In the genomic region with DNA sequence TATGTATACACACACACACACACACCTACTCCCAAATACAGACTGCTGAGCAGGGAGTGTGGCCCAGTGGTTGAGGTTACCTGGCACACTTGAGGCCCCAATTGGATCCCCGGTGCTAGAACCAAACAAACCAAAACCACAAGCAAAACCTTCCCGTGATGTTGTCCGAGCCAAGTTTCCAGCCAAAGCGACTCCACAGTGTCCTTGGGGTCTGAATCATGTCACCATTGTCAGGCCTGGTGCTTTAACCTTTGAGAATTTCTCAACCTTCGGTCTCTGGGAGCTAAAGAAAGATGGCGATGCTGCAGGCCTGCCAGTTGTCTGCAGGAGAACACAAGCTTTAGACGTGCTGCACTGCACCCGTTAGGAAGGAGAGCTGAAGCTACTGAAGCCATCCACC, we compare ENCODE assay signal across 22 mouse cellular contexts.
"Had no signal": no experiment of that assay in that cellular context is flagged by ENCODE, and none has a peak within 500 bp of the region (broad histone marks: within the 10 kb centered on the region; RNA-seq: fewer than 3 reads in every experiment).

No protein-coding gene starts in this region.

- H3K4me3 ChIP-seq: gastrocnemius, adult 2 months; heart, embryonic 10.5 days; heart, embryonic 12.5 days; hindbrain, embryonic 13.5 days; hindbrain, embryonic 15.5 days; kidney, embryonic 15.5 days; limb, embryonic 13.5 days; limb, embryonic 15.5 days; liver, embryonic 13.5 days; liver, embryonic 15.5 days had no signal

- ATAC-seq: hindbrain, postnatal 0 days; intestine, embryonic 16.5 days had no signal

- DNase-seq: gastrocnemius, adult 2 months; gastrocnemius, postnatal 10 days; gastrocnemius, postnatal 25 days; heart, adult 18-20 months; heart, postnatal 10 days; kidney, adult 11 months; kidney, postnatal 14 days; layer of hippocampus, adult 9-11 months; layer of hippocampus, postnatal 36 days; left cerebral cortex, postnatal 4 days; liver, embryonic 13.5 days; lung, adult 18-20 months had no signal

- H3K4me1 ChIP-seq: limb, embryonic 15.5 days had no signal
